Mouse (Mus musculus) ovary, postnatal 36 days (tissue): ENCODE measurements around the gene Olfr1013.

Source experiments
- DNase-seq: peaks from one replicate; pipeline ENCODE4 v3.0.0; 2022; ENCODE audit warnings: low spot score, mixed read lengths

Olfr1013 gene

GRCm38 (mm10) chr2:85766798-85767197 lies at the start of gene Olfr1013:
TSS of gene Olfr1013 (plus strand) at chr2:85767098.
- DNase-seq: no peak

GRCm38 (mm10) chr2:85725793-85726192 lies 41.1 kb upstream of the Olfr1013 start:
- DNase-seq: no peak

GRCm38 (mm10) chr2:85753822-85754221 lies 13.1 kb upstream of the Olfr1013 start:
- DNase-seq: no peak

GRCm38 (mm10) chr2:85762666-85763065 lies 4.2 kb upstream of the Olfr1013 start, which contains the start of gene Olfr1012:
TSS of gene Olfr1012 (minus strand) at chr2:85762766.
- DNase-seq: no peak

- no peak for DNase-seq
These were observed 5.5 kb downstream of the Olfr1013 start, which contains the start of gene Olfr1014 for GRCm38 (mm10) chr2:85772413-85772812. TSS of gene Olfr1014 (plus strand) at chr2:85772713.

- DNase-seq: no peak
These were observed 14.8 kb downstream of the Olfr1013 start, which contains the start of gene Olfr1015 for GRCm38 (mm10) chr2:85781717-85782116. TSS of gene Olfr1015 (plus strand) at chr2:85782017.

GRCm38 (mm10) chr2:85792331-85792730 lies 25.4 kb downstream of the Olfr1013 start:
- no peak for DNase-seq

GRCm38 (mm10) chr2:85802444-85802843 lies 35.5 kb downstream of the Olfr1013 start, which contains the start of gene Olfr1016:
TSS of gene Olfr1016 (minus strand) at chr2:85802544.
- DNase-seq: no peak

- no peak for DNase-seq
These were observed 37.6 kb downstream of the Olfr1013 start for GRCm38 (mm10) chr2:85804501-85804900.

GRCm38 (mm10) chr2:85818179-85818578 lies 51.3 kb downstream of the Olfr1013 start, which contains the start of gene Olfr1018:
TSS of gene Olfr1018 (plus strand) at chr2:85818479.
- no peak for DNase-seq
